Mouse (Mus musculus): ENCODE results near the gene Irf9. TPM values are rescaled to one million over a fixed set of nuclear protein-coding genes. Genes with fewer than 3 reads are reported as not detected.

Irf9 gene
- total and polyA plus RNA-seq, 3 experiments = 9.2 to 12.8 (median 9.6) TPM

GRCm38 (mm10) chr14:55557003-55557402 is 46.4 kb upstream of the Irf9 start:
- peak overlapping the region; percentile 86 for H3K27ac ChIP-seq (ENCODE audit: insufficient read depth, low read depth)
- H3K79me2 ChIP-seq (replicated peaks; ENCODE audit: control insufficient read depth, extremely low read depth, insufficient read depth, poor library complexity, severe bottlenecking) = peaks cover 5% of the 10 kb centered on the region; the same call in 1 of the 2 replicates
- peak overlapping the region; percentile 47 for H3K4me2 ChIP-seq (ENCODE audit: insufficient read depth, low read depth, poor library complexity, severe bottlenecking)
- H3K9me3 ChIP-seq (replicated peaks; ENCODE audit: low read length) = no peaks in the 10 kb centered on the region
- in situ Hi-C loops (cut with MboI; ENCODE audit: low pct_ligation_motif_present, low pct_unique_long_range_greater_than_20kb, low sequenced_read_pairs) = no loop called here
- no peak overlapping the region for H3K4me3 ChIP-seq (replicated peaks in 1 of 3; ENCODE audit: low read depth in 2 of 3, low read length in 2 of 3, poor library complexity in 1 of 3)
- H3K36me3 ChIP-seq (replicated peaks in 1 of 2; ENCODE audit: control insufficient read depth in 1 of 2, insufficient read depth in 1 of 2, low read length in 1 of 2) = peaks cover 0 to 4% of the 10 kb centered on the region in 2 experiments
- no peaks in the 10 kb centered on the region for H3K27me3 ChIP-seq (replicated peaks)
- H3K4me1 ChIP-seq (ENCODE audit: control insufficient read depth in 1 of 2, insufficient read depth in 2 of 2) = peaks cover 8 to 31% of the 10 kb centered on the region in 2 experiments
- peak; percentile 97 for DNase-seq (ENCODE audit: extremely low read depth)
- dilution Hi-C loops (cut with MboI; ENCODE audit: extremely low pct_ligation_motif_present, extremely low pct_unique_long_range_greater_than_20kb, low sequenced_read_pairs) = no loop called here
- H3K9ac ChIP-seq (ENCODE audit: insufficient read depth, low read depth) = no peak overlapping the region
- TF ChIP-seq ZNF384 (IDR thresholded peaks at IDR 0.05; ENCODE audit: low read depth, low read length) = peak; percentile 22; the same call in 1 of the 2 replicates
- TF ChIP-seq BHLHE40 (IDR thresholded peaks at IDR 0.05; ENCODE audit: low read depth, low read length) = peak; percentile 61; the same call in 1 of the 2 replicates
- TF ChIP-seq NRF1 (IDR thresholded peaks at IDR 0.05; ENCODE audit: low read depth, low read length) = no peak
- no peak for TF ChIP-seq POLR2AphosphoS2 (IDR thresholded peaks at IDR 0.05; ENCODE audit: low read depth, low read length)
- TF ChIP-seq CHD2 (IDR thresholded peaks at IDR 0.05; ENCODE audit: low read length) = peak; percentile 92
- no peak for TF ChIP-seq RCOR1 (conservative IDR thresholded peaks at IDR 0.05; ENCODE audit: low read depth, low read length)
- peak; percentile 47; the same call in 1 of the 2 replicates for TF ChIP-seq POLR2A (IDR thresholded peaks at IDR 0.05; ENCODE audit: low read depth, low read length)
- peak; percentile 89 for TF ChIP-seq RAD21 (IDR thresholded peaks at IDR 0.05; ENCODE audit: low read depth, low read length)
- TF ChIP-seq PAX5 (IDR thresholded peaks at IDR 0.05; ENCODE audit: low read length) = no peak
- TF ChIP-seq MAZ (IDR thresholded peaks at IDR 0.05; ENCODE audit: low read depth, low read length) = peak; percentile 72
- no peak for TF ChIP-seq GABPA (IDR thresholded peaks at IDR 0.05; ENCODE audit: insufficient replicate concordance, low read depth, low read length)
- TF ChIP-seq IRF4 (IDR thresholded peaks at IDR 0.05; ENCODE audit: low read depth, low read length) = peak; percentile 88
- no peak for TF ChIP-seq UBTF (IDR thresholded peaks at IDR 0.05; ENCODE audit: low read depth, low read length)
- peak; percentile 83; the same call in 1 of the 2 replicates for TF ChIP-seq SIN3A (IDR thresholded peaks at IDR 0.05; ENCODE audit: low read length)
- peak; percentile 54; the same call in 1 of the 2 replicates for TF ChIP-seq TBP (conservative IDR thresholded peaks at IDR 0.05; ENCODE audit: low read depth, low read length)
- TF ChIP-seq MYC (IDR thresholded peaks at IDR 0.05; ENCODE audit: low read depth, low read length) = peak; percentile 87
- TF ChIP-seq SMC3 (IDR thresholded peaks at IDR 0.05; ENCODE audit: low read depth, low read length) = peak; percentile 86
- TF ChIP-seq CTCF (conservative IDR thresholded peaks at IDR 0.05 in 1 of 2, IDR thresholded peaks at IDR 0.05 in 1 of 2; ENCODE audit: low read depth in 2 of 2, low read length in 2 of 2) = peak; percentile 48 to 96; a peak in 3 of 4 replicates
- TF ChIP-seq MEF2A (IDR thresholded peaks at IDR 0.05; ENCODE audit: borderline replicate concordance, low read depth, low read length) = peak; percentile 99
- peak; percentile 65 for TF ChIP-seq HCFC1 (IDR thresholded peaks at IDR 0.05; ENCODE audit: low read depth, low read length)
- no peak for TF ChIP-seq ZKSCAN1 (IDR thresholded peaks at IDR 0.05; ENCODE audit: borderline replicate concordance, low read depth, low read length)
- TF ChIP-seq ZC3H11A (IDR thresholded peaks at IDR 0.05; ENCODE audit: low read depth, low read length) = peak; percentile 22; the same call in 1 of the 2 replicates
- no peak for TF ChIP-seq ZMIZ1 (IDR thresholded peaks at IDR 0.05; ENCODE audit: low read depth, low read length)
- TF ChIP-seq EP300 (IDR thresholded peaks at IDR 0.05; ENCODE audit: low read length) = peak; percentile 65
- peak; percentile 36; the same call in 1 of the 2 replicates for TF ChIP-seq NELFE (IDR thresholded peaks at IDR 0.05; ENCODE audit: low read depth, low read length)
- no peak; the same call in 1 of the 2 replicates for TF ChIP-seq JUND (conservative IDR thresholded peaks at IDR 0.05; ENCODE audit: low read depth, low read length)
- peak; percentile 82 for TF ChIP-seq ELF1 (IDR thresholded peaks at IDR 0.05; ENCODE audit: low read depth, low read length)
- no peak; the same call in 1 of the 2 replicates for TF ChIP-seq MXI1 (IDR thresholded peaks at IDR 0.05; ENCODE audit: low read depth, low read length)
- no peak for TF ChIP-seq E2F4 (IDR thresholded peaks at IDR 0.05; ENCODE audit: insufficient replicate concordance, low read depth, low read length)
- TF ChIP-seq ETS1 (conservative IDR thresholded peaks at IDR 0.05; ENCODE audit: low read depth, low read length) = peak; percentile 84
- no peak for TF ChIP-seq CHD1 (IDR thresholded peaks at IDR 0.05; ENCODE audit: low read depth, low read length)
- peak; percentile 92 for TF ChIP-seq JUN (IDR thresholded peaks at IDR 0.05; ENCODE audit: insufficient read depth, low read depth, low read length)
- TF ChIP-seq USF1 (IDR thresholded peaks at IDR 0.05; ENCODE audit: low read depth, low read length) = no peak
- TF ChIP-seq USF2 (conservative IDR thresholded peaks at IDR 0.05; ENCODE audit: low read depth, low read length) = no peak
- TF ChIP-seq MAX (IDR thresholded peaks at IDR 0.05; ENCODE audit: low read length) = peak; percentile 32; the same call in 1 of the 2 replicates
- TF ChIP-seq TCF12 (IDR thresholded peaks at IDR 0.05; ENCODE audit: low read depth, low read length) = peak; percentile 44; the same call in 1 of the 2 replicates
- no peak for TF ChIP-seq MAFK (IDR thresholded peaks at IDR 0.05; ENCODE audit: insufficient replicate concordance, low read length)

All from CH12.LX (cell line).